Mouse (Mus musculus) limb, embryonic 11.5 days (tissue): ENCODE results near the gene Tcte2. TPM values are rescaled to one million over a fixed set of nuclear protein-coding genes. Genes with fewer than 3 reads are reported as not detected.

Experiments
- ATAC-seq: fragments of 200-750 bp; cut with Nextera tagmentation; 2 replicates; pipeline ENCODE4 v1.8.0; 2017; ENCODE audit warnings: low read depth; ENCODE audit not compliant: insufficient number of reproducible peaks, low FRiP score, low TSS enrichment
- DNase-seq: peaks from one replicate; pipeline ENCODE4 v3.0.0-alpha.2; 2015; ENCODE audit warnings: low spot score
- H3K27ac ChIP-seq: fragments of 300-500 bp; sonication (generic); replicated peaks from 2 replicates; pipeline ENCODE4 v1.5.1; 2014; ENCODE audit warnings: low read depth, mild to moderate bottlenecking, low read length
- H3K27me3 ChIP-seq: fragments of 300-500 bp; sonication (generic); 2 replicates; pipeline ENCODE4 v1.6.1; 2014; ENCODE audit warnings: mild to moderate bottlenecking, low read length, mixed read lengths; ENCODE audit not compliant: control insufficient read depth, insufficient read depth
- H3K36me3 ChIP-seq: fragments of 300-500 bp; sonication (generic); 2 replicates; pipeline ENCODE4 v1.6.1; 2014; ENCODE audit warnings: mild to moderate bottlenecking, low read length, moderate library complexity, mixed read lengths; ENCODE audit not compliant: control insufficient read depth, insufficient read depth
- H3K4me1 ChIP-seq: fragments of 300-500 bp; sonication (generic); 2 replicates; pipeline ENCODE4 v1.6.1; 2014; ENCODE audit warnings: low read length, mixed read lengths; ENCODE audit not compliant: control insufficient read depth, insufficient read depth
- H3K4me2 ChIP-seq: fragments of 300-500 bp; sonication (generic); 2 replicates; pipeline ENCODE4 v1.6.1; 2014; ENCODE audit warnings: low read depth, mild to moderate bottlenecking, moderate library complexity; ENCODE audit not compliant: severe bottlenecking
- H3K4me3 ChIP-seq: fragments of 300-500 bp; sonication (generic); 2 replicates; pipeline ENCODE4 v1.5.1; 2014; ENCODE audit warnings: low read depth, low read length
- H3K9ac ChIP-seq: fragments of 300-500 bp; sonication (generic); 2 replicates; pipeline ENCODE4 v1.6.1; 2014; ENCODE audit warnings: mild to moderate bottlenecking, low read length
- H3K9me3 ChIP-seq: fragments of 300-500 bp; sonication (generic); 2 replicates; pipeline ENCODE4 v1.6.1; 2016; ENCODE audit warnings: low read length; ENCODE audit not compliant: control insufficient read depth
- WGBS: fragments of 180-500 bp; shearing (Covaris S2); extraction: QIAGEN DNeasy Blood & Tissue Kit; methylation state at CpG from one replicate; pipeline ENCODE4 v1.1.7; 2014; 5-methylcytosine and 5-hydroxymethylcytosine counted together
- polyA plus RNA-seq: library from polyadenylated mRNA; unstranded; fragments of >200 nt; fragmentation: Nextera tagmentation; extraction: Ambion mirVana; gene quantifications from 2 replicates; pipeline ENCODE4 v1.2.1, GENCODE M21; 2014

The Tcte2 gene
- polyA plus RNA-seq, 1 experiment from 2014 or later, result 4.5 TPM

- H3K4me2 ChIP-seq, result no peak overlapping the region
- H3K9ac ChIP-seq, result no peak overlapping the region
- 94% methylated on average over 3 of the region's 3 CpGs for WGBS
- DNase-seq (no peak), ATAC-seq (no peak)
- H3K36me3 ChIP-seq, result no peaks in the 10 kb centered on the region
- H3K4me1 ChIP-seq, result no peaks in the 10 kb centered on the region
- H3K27ac ChIP-seq, result no peak overlapping the region
- no peak overlapping the region for H3K4me3 ChIP-seq
- H3K9me3 ChIP-seq, result no peaks in the 10 kb centered on the region
- H3K27me3 ChIP-seq, result no peaks in the 10 kb centered on the region
These were observed 49.1 kb downstream of the Tcte2 start for GRCm38 (mm10) chr17:13712518-13712917.

DNA sequence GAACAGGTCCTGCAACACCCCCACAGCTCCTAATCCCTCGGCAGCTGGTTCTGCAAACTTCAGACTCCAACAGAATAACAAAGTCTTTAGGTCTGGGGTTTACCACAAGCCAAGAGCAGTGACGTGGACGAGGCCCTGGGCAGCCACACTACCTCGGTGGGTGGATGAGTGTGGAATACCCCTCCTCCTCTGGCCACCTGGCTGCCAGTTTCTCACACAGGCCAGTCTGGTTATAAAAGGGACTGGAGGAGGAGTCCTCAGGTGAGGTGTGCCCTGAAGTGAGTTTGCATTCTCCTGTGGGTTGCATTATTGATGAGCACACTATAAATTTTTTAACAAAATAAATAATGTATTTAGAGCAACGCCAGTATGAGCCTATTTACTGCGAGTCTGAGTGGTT is 49.5 kb downstream of the Tcte2 start:
- DNase-seq (no peak), ATAC-seq (no peak)
- no peak overlapping the region for H3K4me3 ChIP-seq
- H3K27me3 ChIP-seq, result no peaks in the 10 kb centered on the region
- H3K4me2 ChIP-seq, result no peak overlapping the region
- H3K4me1 ChIP-seq, result no peaks in the 10 kb centered on the region
- no peaks in the 10 kb centered on the region for H3K36me3 ChIP-seq
- H3K9ac ChIP-seq, result no peak overlapping the region
- no peaks in the 10 kb centered on the region for H3K9me3 ChIP-seq
- 80% methylated on average over 6 of the region's 6 CpGs for WGBS
- H3K27ac ChIP-seq, result no peak overlapping the region

DNA sequence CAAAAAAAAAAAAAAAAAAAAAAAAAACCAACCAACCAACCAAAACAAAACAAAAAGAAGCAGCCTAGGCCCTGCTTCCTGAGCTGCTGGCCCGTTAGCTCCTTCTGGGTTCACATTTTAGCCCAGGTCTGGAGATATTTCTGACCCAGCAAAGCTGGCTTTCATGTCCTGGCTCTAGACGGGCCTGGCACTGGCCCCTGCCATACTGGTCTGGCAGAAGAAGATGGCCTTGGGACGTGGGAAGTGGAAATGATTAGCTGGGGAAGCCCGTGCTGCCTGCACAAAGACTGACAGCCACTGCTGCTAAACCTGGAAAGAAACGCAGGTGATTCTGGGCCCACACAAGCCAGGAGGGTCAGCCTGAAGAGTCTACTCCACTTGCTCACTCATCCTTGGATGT is 50.5 kb downstream of the Tcte2 start:
- Histone ChIP-seq H3K4me2 (no peak overlapping the region), H3K27me3 (no peaks in the 10 kb centered on the region), H3K4me3 (no peak overlapping the region), H3K4me1 (no peaks in the 10 kb centered on the region), H3K36me3 (no peaks in the 10 kb centered on the region), H3K9me3 (no peaks in the 10 kb centered on the region), H3K9ac (no peak overlapping the region), H3K27ac (no peak overlapping the region)
- ATAC-seq (no peak), DNase-seq (no peak)
- WGBS, result 77% methylated on average over 5 of the region's 5 CpGs

DNA sequence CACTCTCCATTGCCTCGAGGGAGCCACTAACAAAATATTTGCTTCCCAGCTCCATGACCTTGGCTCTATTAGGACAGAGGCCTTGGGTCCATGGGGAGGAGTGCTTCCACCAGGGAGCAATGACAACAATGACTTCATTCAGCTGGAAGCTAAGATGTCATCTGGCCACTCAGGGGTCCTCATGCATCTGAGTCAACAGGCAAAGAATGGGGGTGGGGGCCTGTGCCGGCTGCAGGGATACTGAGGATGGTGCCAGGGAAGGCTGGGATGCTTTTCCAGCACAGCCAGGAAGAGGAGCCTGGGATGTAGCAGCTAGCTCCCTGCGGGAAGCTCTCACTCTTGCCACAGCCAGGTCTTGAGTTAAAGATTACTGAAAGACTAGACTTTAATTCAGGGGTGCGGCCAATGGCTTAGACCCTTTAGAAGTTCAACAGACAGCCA is 56.1 kb downstream of the Tcte2 start:
- Histone ChIP-seq H3K27ac (no peak overlapping the region), H3K27me3 (no peaks in the 10 kb centered on the region), H3K9ac (no peak overlapping the region), H3K4me2 (no peak overlapping the region), H3K4me3 (no peak overlapping the region), H3K36me3 (no peaks in the 10 kb centered on the region), H3K9me3 (no peaks in the 10 kb centered on the region; the same call in 1 of the 2 replicates), H3K4me1 (peaks cover 3% of the 10 kb centered on the region; the same call in 1 of the 2 replicates)
- ATAC-seq, result no peak
- no peak for DNase-seq
- 60% methylated on average over 4 of the region's 4 CpGs for WGBS

GRCm38 (mm10) chr17:13703611-13704320 is 57.9 kb downstream of the Tcte2 start:
- H3K27ac ChIP-seq, result no peak overlapping the region
- no peaks in the 10 kb centered on the region; the same call in 1 of the 2 replicates for H3K9me3 ChIP-seq
- DNase-seq (no peak), ATAC-seq (no peak)
- no peak overlapping the region for H3K4me3 ChIP-seq
- peaks cover 6% of the 10 kb centered on the region for H3K4me1 ChIP-seq
- WGBS, result 23% methylated on average over 9 of the region's 9 CpGs
- H3K4me2 ChIP-seq, result no peak overlapping the region
- H3K9ac ChIP-seq, result no peak overlapping the region
- no peaks in the 10 kb centered on the region for H3K27me3 ChIP-seq
- H3K36me3 ChIP-seq, result no peaks in the 10 kb centered on the region

DNA sequence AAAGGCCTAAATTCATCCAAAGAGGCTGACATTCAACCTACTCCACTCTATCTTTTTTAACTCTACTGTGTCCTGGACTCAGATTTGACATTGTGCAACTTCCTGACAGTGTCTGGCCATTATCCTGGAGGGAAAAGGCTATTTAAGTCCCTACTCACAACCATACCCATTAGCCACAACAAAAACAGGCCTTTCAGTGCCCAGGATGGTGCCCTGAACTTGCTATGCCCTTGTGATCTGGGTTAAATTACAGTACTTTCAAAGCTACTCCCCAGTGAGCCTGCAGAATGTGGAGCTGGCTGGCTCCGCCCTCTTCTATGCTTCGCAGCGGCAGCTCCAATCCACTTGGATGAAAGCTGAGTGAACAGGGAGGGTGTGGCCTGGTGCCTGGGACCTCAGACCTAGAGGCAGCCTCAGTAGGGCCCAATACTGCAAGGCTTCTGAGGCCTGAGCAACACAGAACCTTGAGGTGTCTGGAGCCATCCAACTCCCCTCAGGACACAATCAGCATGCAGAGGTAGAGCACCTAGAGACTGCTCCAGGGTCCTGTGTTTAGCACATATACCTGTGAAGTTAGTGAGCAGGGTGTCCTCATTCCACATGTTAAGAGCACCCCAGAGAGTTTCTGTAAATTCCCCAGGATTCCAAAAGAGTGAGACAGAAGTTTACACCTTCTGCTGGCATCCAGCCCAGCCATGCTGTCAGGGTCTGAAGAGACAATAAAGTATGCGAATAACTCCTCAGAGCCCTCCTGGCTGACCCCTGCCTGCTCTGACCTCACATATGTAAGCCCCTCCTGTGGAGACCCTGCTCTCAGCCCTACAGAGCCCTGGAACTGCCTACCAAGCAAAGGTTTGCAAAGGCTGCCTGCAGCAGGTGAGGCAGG is 61.3 kb downstream of the Tcte2 start:
- Histone ChIP-seq H3K4me1 (peaks cover 6% of the 10 kb centered on the region), H3K4me2 (no peak overlapping the region), H3K27me3 (no peaks in the 10 kb centered on the region), H3K9ac (no peak overlapping the region), H3K36me3 (no peaks in the 10 kb centered on the region), H3K9me3 (no peaks in the 10 kb centered on the region; the same call in 1 of the 2 replicates), H3K27ac (peak overlapping the region; percentile 22; the same call in 1 of the 2 replicates), H3K4me3 (no peak overlapping the region)
- 9% methylated on average over 4 of the region's 4 CpGs for WGBS
- ATAC-seq (peak; percentile 88), DNase-seq (peak; percentile 69)

DNA sequence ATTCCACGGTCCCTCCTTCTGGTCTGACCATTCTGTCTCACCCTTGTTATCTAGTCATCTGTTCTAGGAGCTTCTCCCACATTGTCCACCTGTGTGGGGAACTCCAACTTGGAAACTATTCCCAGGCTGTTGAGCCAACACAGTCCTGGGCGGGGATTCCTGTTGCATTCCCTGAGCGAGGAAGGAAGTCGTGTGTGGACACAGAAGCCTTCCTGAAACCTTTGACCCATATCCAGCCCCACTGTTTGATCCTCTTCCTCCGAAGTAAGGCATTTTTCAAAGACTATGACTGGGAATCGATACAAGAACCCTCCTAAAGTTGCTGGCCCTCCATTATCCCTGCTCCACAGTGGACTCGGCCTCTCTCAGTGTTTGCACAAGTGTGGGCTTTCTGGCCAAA is 61.9 kb downstream of the Tcte2 start:
- H3K9ac ChIP-seq, result no peak overlapping the region
- ATAC-seq (no peak), DNase-seq (no peak)
- H3K4me1 ChIP-seq, result peaks cover 6% of the 10 kb centered on the region
- WGBS, result 73% methylated on average over 7 of the region's 7 CpGs
- H3K9me3 ChIP-seq, result no peaks in the 10 kb centered on the region; the same call in 1 of the 2 replicates
- no peaks in the 10 kb centered on the region for H3K27me3 ChIP-seq
- no peak overlapping the region for H3K4me2 ChIP-seq
- no peak overlapping the region for H3K4me3 ChIP-seq
- H3K27ac ChIP-seq, result 0 out of 2 replicates have a peak overlapping the region, but pooled peaks have one; percentile 22
- no peaks in the 10 kb centered on the region for H3K36me3 ChIP-seq

- Histone ChIP-seq H3K36me3 (no peaks in the 10 kb centered on the region), H3K9ac (no peak overlapping the region), H3K27ac (no peak overlapping the region), H3K27me3 (no peaks in the 10 kb centered on the region), H3K4me1 (peaks cover 6% of the 10 kb centered on the region), H3K9me3 (no peaks in the 10 kb centered on the region; the same call in 1 of the 2 replicates), H3K4me3 (no peak overlapping the region), H3K4me2 (no peak overlapping the region)
- ATAC-seq (no peak), DNase-seq (no peak)
- 89% methylated on average over 4 of the region's 4 CpGs for WGBS
These were observed 63.4 kb downstream of the Tcte2 start for GRCm38 (mm10) chr17:13698194-13698593.
